Mouse (Mus musculus) lung, adult 2 months (tissue): ENCODE measurements at regions not wholly inside any gene's neighbourhood (a gene's known extent, or its start where the extent isn't known, plus 50 kb on each side); places are given as distances from the start of the nearest gene placed in this dataset.

Experiments used
- DNase-seq: peaks from one replicate; pipeline ENCODE4 v3.0.0; 2022
- H3K4me1 ChIP-seq: fragments of 200-500 bp; 2 replicates; pipeline ENCODE4 v1.6.1; 2011; ENCODE audit warnings: low read length; ENCODE audit not compliant: control insufficient read depth, insufficient read depth
- H3K4me3 ChIP-seq: fragments of 200-500 bp; replicated peaks from 2 replicates; pipeline ENCODE3; 2011; ENCODE audit warnings: low read depth, mild to moderate bottlenecking, control low read depth, low read length; ENCODE audit errors: extremely low read depth
- CTCF ChIP-seq: fragments of 200-500 bp; IDR thresholded peaks from 2 replicates; pipeline ENCODE4 v1.5.1; 2011; ENCODE audit warnings: mild to moderate bottlenecking, low read length, control low read depth; ENCODE audit not compliant: insufficient read depth
- POLR2A ChIP-seq: fragments of 200-500 bp; IDR thresholded peaks from 2 replicates; pipeline ENCODE4 v1.6.1; 2011; ENCODE audit warnings: low read depth, mild to moderate bottlenecking, control low read depth, low read length, borderline replicate concordance; ENCODE audit errors: extremely low read depth
- WGBS: fragments of 180-500 bp; shearing (Covaris S2); methylation state at CpG from one replicate; pipeline ENCODE4 v1.1.7; 2018; 5-methylcytosine and 5-hydroxymethylcytosine counted together

DNA sequence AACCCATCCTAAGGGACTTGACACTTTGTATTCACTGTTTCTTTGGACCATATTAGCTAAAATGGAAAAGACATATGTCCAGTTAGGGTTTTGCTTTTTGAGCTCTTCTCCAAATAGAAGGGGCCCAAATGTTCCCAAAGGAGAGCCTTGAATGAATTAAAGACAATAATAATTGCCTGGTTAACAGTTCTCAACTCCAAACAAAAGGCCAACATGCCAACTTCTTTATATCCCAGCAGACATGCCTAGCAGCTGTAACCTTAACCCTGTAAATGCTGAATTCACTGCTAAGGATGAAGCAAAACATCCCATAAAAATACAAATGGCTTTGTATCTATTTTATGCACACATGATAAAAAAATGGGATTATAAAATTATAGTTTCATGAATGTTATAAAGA lies 264.2 kb upstream of the Gm10306 start:
- DNase-seq, result no peak
- no peaks in the 10 kb centered on the region for H3K4me1 ChIP-seq
- no peak for TF ChIP-seq POLR2A
- no peak for TF ChIP-seq CTCF

GRCm38 (mm10) chr4:94317298-94317697 lies 239.0 kb upstream of the Gm10306 start:
- Histone ChIP-seq H3K4me3 (no peak overlapping the region), H3K4me1 (no peaks in the 10 kb centered on the region)
- DNase-seq, result no peak
- TF ChIP-seq POLR2A, result no peak
- TF ChIP-seq CTCF, result no peak

More for the DNA sequence above, 264.2 kb upstream of the Gm10306 start:
- no peak overlapping the region for H3K4me3 ChIP-seq

DNA sequence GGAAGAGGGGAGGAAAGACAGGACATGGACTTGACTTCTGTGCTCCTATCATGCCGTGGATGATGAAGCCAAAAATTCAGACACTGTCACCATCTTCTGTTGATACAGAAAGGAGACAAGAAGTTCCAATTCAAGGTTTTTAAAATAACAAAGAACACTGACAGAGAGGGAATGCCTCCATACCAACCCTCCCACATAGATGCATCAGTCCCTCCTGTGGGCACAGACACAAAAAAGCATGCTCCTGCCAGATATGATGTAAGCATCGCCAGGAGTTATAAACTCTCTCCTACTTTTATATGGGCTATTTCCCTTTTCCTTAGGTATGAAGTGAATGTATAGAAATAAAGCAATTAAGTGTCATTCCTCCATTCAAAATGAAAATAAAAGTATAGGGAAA lies 229.6 kb upstream of the Gm10306 start:
- whole genome bisulfite sequencing, result 86% methylated on average over 2 of the region's 2 CpGs
- no peak for DNase-seq
- Histone ChIP-seq H3K4me3 (no peak overlapping the region), H3K4me1 (no peaks in the 10 kb centered on the region)
- no peak for TF ChIP-seq POLR2A
- no peak for TF ChIP-seq CTCF

- Histone ChIP-seq H3K4me1 (no peaks in the 10 kb centered on the region), H3K4me3 (no peak overlapping the region)
- TF ChIP-seq POLR2A (no peak), CTCF (no peak)
- DNase-seq, result no peak
Observed at GRCm38 (mm10) chr4:94343331-94343730, 213.0 kb upstream of the Gm10306 start.

- Histone ChIP-seq H3K4me1 (no peaks in the 10 kb centered on the region), H3K4me3 (no peak overlapping the region)
- WGBS, result 42% methylated on average over 1 of the region's 1 CpGs
- DNase-seq, result no peak
- no peak for TF ChIP-seq POLR2A
- no peak for TF ChIP-seq CTCF
Observed at GRCm38 (mm10) chr4:94349273-94349672, 207.1 kb upstream of the Gm10306 start.

DNA sequence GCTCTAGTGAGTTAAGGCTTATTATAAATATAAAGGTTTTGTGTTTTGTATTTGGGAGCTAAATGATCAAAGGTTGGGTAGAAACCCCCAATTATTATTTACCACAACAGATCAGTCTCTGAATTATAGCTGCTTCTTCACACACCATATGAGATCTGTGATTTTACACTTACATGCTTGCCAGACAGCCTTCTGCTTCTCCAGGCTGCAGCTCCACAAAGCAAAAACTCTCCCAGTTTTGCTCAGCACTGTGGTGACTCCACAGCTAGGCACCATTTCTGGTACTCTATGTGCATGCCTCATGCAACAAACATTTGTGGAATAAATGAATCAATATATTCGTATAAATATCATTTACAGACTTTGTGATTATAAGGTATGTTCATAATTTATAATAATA lies 199.4 kb upstream of the Gm10306 start:
- no peak for TF ChIP-seq POLR2A
- TF ChIP-seq CTCF, result no peak

GRCm38 (mm10) chr4:94360810-94361527 lies 195.4 kb upstream of the Gm10306 start:
- TF ChIP-seq CTCF, result no peak
- no peak for TF ChIP-seq POLR2A
- 82% methylated on average over 13 of the region's 13 CpGs for WGBS
- Histone ChIP-seq H3K4me1 (no peaks in the 10 kb centered on the region), H3K4me3 (no peak overlapping the region)
- no peak for DNase-seq

More for the DNA sequence above, 199.4 kb upstream of the Gm10306 start:
- 64% methylated on average over 1 of the region's 1 CpGs for WGBS
- Histone ChIP-seq H3K4me3 (no peak overlapping the region), H3K4me1 (no peaks in the 10 kb centered on the region)
- no peak for DNase-seq

DNA sequence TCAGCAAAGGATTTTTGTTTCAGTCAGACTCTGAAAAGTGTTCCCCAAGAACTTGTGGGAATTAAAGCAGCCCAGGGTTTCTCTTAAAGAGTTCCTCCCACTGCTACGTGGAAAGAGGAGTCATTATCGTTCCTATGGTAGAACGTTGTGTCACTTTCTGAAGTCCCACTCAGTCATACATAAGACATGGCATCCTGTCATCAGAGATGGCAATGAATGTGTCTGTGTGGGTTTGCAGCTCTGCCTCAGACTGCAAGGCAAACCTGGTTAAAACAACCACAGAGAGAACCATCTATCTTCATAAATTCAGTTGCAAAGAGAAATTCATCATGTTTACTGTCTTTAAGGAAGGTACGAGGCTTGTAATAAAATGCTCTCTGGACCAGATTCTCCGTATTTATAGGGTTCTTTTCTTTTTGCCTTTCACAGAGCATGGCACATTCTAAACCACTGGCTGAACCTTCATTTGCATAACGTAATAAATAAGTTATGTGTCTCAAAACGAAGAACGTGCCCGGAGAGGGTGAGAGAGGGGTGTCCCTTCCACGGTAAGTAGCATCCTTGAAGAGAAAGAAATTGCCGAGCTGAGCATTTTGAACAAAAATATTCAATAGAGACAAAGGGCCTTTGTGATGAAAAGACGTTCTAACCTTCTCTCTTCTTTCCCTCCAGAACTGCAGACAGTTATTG lies 194.7 kb upstream of the Gm10306 start:
- H3K4me3 ChIP-seq, result no peak overlapping the region
- TF ChIP-seq POLR2A (no peak), CTCF (no peak)
- no peaks in the 10 kb centered on the region for H3K4me1 ChIP-seq
- WGBS, result 76% methylated on average over 12 of the region's 12 CpGs
- DNase-seq, result no peak

GRCm38 (mm10) chr4:94365375-94365774 lies 191.0 kb upstream of the Gm10306 start:
- DNase-seq, result no peak
- Histone ChIP-seq H3K4me1 (no peaks in the 10 kb centered on the region), H3K4me3 (no peak overlapping the region)
- 77% methylated on average over 4 of the region's 4 CpGs for WGBS
- TF ChIP-seq POLR2A (no peak), CTCF (no peak)

DNA sequence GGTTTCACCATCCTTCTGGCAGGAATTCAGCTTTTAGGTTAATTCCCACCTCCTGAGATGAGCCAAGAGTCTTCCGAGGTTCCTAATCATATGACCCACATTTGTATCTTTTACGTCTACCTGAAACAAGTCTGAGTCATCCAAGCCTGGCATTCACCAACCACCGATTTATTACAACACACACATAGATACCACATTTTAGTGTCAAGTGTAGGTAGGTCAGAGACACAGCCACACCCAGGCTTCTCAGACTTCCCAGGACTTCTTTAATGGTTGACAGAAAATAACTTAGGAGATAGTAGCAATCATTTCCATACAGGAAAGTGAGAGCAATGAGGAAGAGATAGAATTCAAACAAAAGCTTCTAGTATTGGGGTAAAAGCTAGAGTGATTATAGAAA lies 189.2 kb upstream of the Gm10306 start:
- TF ChIP-seq POLR2A (no peak), CTCF (no peak)
- 82% methylated on average over 3 of the region's 3 CpGs for WGBS
- H3K4me3 ChIP-seq, result no peak overlapping the region
- DNase-seq, result no peak
- H3K4me1 ChIP-seq, result no peaks in the 10 kb centered on the region
